Mouse (Mus musculus) brown adipose tissue, adult 24 weeks (tissue): ENCODE data around the gene Zbtb41. TPM values are rescaled to one million over a fixed set of nuclear protein-coding genes. Genes with fewer than 3 reads are reported as not detected.

Experiments
- polyA plus RNA-seq: library from polyadenylated mRNA; stranded (reverse); fragments of >200 nt; gene quantifications from 2 replicates; pipeline ENCODE4 v1.2.4, GENCODE M21; 2012; ENCODE audit not compliant: missing spikeins, insufficient read depth, insufficient read length

Zbtb41 gene
- polyA plus RNA-seq, 1 experiment, result 17.0 TPM

Other genes with a start within 250 kb of the Zbtb41 start
- gene Crb1, start 45.2 kb upstream of the Zbtb41 start, polyA plus RNA-seq, result not detected in 2 replicates
- not detected in 2 replicates for gene Aspm, start 32.5 kb downstream of the Zbtb41 start, polyA plus RNA-seq
- not detected in 2 replicates for gene F13b, start 79.4 kb downstream of the Zbtb41 start, polyA plus RNA-seq
- gene Cfhr1, start 138.0 kb downstream of the Zbtb41 start, polyA plus RNA-seq, result not detected in 2 replicates